Mouse (Mus musculus): ENCODE results near the gene Rps10. TPM values are rescaled to one million over a fixed set of nuclear protein-coding genes. Genes with fewer than 3 reads are reported as not detected.

The Rps10 gene
- polyA plus RNA-seq, 1 experiment from 2014 or later, result 514 TPM

DNA sequence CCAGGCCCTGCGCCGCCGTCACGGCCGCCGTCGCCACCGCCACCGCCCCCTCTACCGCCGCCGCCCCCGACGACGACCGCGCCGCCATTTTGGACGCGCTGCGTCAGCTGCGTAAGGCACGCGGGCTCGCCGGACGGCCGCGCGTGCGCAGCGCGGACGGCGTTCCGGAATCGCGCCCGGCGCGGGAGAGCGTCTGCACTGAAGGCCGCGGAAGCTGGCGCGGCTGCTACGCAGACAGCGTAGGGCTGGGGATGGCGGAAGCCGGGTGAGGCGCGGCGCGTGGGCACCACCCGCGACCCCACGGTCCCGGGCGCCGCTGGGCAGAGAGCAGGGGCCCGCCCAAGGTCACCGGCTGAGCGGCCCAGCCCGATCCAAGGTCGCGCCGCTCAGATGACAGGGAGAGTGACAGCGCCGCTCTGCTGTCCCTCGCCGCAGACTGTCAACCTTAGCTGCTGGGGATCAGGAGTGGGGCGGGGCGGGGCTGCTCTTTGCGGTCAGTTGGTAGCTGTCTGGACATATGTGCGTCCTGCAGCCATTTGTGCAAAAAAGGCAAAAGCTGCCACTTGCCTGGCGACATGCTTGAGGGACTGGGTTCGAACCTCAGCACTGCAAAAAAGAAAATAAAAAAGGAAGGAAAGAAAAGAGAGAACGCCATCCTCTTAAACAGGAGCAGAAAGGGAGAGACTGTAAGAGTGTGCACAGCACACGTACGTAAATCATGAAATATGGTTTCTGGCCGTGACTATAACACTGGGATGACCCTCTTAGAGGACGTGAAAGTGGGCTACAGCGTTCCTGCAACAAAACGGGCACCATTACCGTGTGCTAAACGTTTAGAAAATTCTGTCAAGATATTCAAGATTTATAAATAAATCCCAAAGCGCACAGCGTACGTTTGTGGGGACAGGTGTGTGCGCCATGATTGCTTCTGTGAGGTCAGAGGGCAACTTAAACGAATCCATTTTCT, 12.8 kb downstream of the Rps10 start, which contains the start of gene Nudt3:
TSS of gene Nudt3 (minus strand) at position 136 of the 967 bp plus-strand sequence.
- peak within 1 kb of the TSS; percentile 76 for H3K4me3 ChIP-seq (ENCODE audit: low read length)
- no peaks in the 10 kb centered on the region for H3K27me3 ChIP-seq (ENCODE audit: control insufficient read depth, insufficient read depth, low read length)
- ATAC-seq (replicated peaks; ENCODE audit: extremely low read depth, insufficient read depth, low FRiP score), result peak; percentile 92
- peak within 1 kb of the TSS; percentile 87 for H3K4me2 ChIP-seq (ENCODE audit: low read depth, low read length)
- H3K27ac ChIP-seq (ENCODE audit: low read length), result peak within 1 kb of the TSS; percentile 94
- 8% methylated on average over 76 of the region's 91 CpGs for WGBS
- peak within 1 kb of the TSS; percentile 93 for H3K9ac ChIP-seq (ENCODE audit: low read length)
- H3K9me3 ChIP-seq (replicated peaks; ENCODE audit: control insufficient read depth, low read length), result no peaks in the 10 kb centered on the region
- no peaks in the 10 kb centered on the region for H3K36me3 ChIP-seq (ENCODE audit: control insufficient read depth, insufficient read depth)
- peaks cover 29% of the 10 kb centered on the region for H3K4me1 ChIP-seq (ENCODE audit: control insufficient read depth, insufficient read depth, low read length)

DNA sequence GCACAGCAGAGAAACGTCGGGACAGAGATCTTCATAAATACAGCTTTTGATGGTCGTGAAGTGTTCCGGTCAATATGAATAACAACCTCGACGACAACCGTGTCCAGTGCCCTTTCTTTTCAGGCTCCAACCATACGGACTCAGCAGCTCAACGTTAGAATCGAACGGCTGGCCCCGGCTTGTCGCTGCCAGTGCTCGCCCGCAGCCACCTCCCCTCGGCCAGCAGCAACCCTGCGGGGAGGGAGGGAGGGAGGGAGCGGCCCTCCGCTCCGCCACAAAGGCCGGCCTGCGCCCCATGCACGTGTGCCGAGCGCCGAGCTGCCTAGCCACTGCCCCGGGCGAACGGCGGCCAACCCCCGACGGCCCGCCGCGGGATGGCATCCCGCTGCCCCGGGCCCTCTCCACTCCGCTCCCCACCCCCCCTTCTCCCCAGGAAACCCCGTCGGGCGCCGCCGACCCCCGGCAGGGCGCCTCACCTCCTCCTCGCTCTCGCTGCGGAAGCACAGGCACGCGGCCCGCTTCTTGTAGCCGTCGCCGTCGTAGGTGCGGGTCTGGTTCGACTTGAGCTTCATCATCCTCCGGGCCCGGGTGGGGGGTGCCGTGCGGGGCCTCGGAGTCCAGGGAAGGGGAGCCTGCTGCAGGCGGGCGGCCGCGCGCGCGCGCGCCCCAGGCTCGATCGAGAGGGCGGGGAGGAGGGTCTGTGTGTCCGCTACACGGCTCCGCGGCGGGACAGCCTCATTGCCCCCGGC, 13.7 kb downstream of the Rps10 start:
- peaks cover 32% of the 10 kb centered on the region for H3K4me1 ChIP-seq (ENCODE audit: control insufficient read depth, insufficient read depth, low read length)
- peak overlapping the region; percentile 76 for H3K4me3 ChIP-seq (ENCODE audit: low read length)
- H3K27me3 ChIP-seq (ENCODE audit: control insufficient read depth, insufficient read depth, low read length), result no peaks in the 10 kb centered on the region
- H3K27ac ChIP-seq (ENCODE audit: low read length), result peak overlapping the region; percentile 94
- peak overlapping the region; percentile 93 for H3K9ac ChIP-seq (ENCODE audit: low read length)
- H3K4me2 ChIP-seq (ENCODE audit: low read depth, low read length), result peak overlapping the region; percentile 87
- no peaks in the 10 kb centered on the region; the same call in 1 of the 2 replicates for H3K36me3 ChIP-seq (ENCODE audit: control insufficient read depth, insufficient read depth)
- H3K9me3 ChIP-seq (replicated peaks; ENCODE audit: control insufficient read depth, low read length), result no peaks in the 10 kb centered on the region
- WGBS, result 0% methylated on average over 68 of the region's 80 CpGs
- ATAC-seq (replicated peaks; ENCODE audit: extremely low read depth, insufficient read depth, low FRiP score), result peak; percentile 60

- Histone ChIP-seq H3K4me1 (ENCODE audit: control insufficient read depth, insufficient read depth, low read length) (peaks cover 31% of the 10 kb centered on the region), H3K9me3 (replicated peaks; ENCODE audit: control insufficient read depth, low read length) (0 out of 2 replicates have a peak, but pooled peaks cover 4% of the 10 kb centered on the region), H3K36me3 (ENCODE audit: control insufficient read depth, insufficient read depth) (peaks cover 8% of the 10 kb centered on the region; the same call in 1 of the 2 replicates), H3K27ac (ENCODE audit: low read length) (peak overlapping the region; percentile 94), H3K4me2 (ENCODE audit: low read depth, low read length) (peak overlapping the region; percentile 87), H3K27me3 (ENCODE audit: control insufficient read depth, insufficient read depth, low read length) (no peaks in the 10 kb centered on the region), H3K9ac (ENCODE audit: low read length) (peak overlapping the region; percentile 93), H3K4me3 (ENCODE audit: low read length) (peak overlapping the region; percentile 76)
- no peak for ATAC-seq (replicated peaks; ENCODE audit: extremely low read depth, insufficient read depth, low FRiP score)
- 3% methylated on average over 23 of the region's 23 CpGs for WGBS
Measured at GRCm38 (mm10) chr17:27621705-27622531, 14.6 kb downstream of the Rps10 start.

GRCm38 (mm10) chr17:27621161-27621560, 15.3 kb downstream of the Rps10 start:
- Histone ChIP-seq H3K4me1 (ENCODE audit: control insufficient read depth, insufficient read depth, low read length) (peaks cover 25% of the 10 kb centered on the region), H3K9me3 (replicated peaks; ENCODE audit: control insufficient read depth, low read length) (0 out of 2 replicates have a peak, but pooled peaks cover 4% of the 10 kb centered on the region), H3K4me3 (ENCODE audit: low read length) (peak overlapping the region; percentile 76), H3K27me3 (ENCODE audit: control insufficient read depth, insufficient read depth, low read length) (no peaks in the 10 kb centered on the region), H3K36me3 (ENCODE audit: control insufficient read depth, insufficient read depth) (peaks cover 8% of the 10 kb centered on the region; the same call in 1 of the 2 replicates), H3K27ac (ENCODE audit: low read length) (peak overlapping the region; percentile 94), H3K9ac (ENCODE audit: low read length) (peak overlapping the region; percentile 93), H3K4me2 (ENCODE audit: low read depth, low read length) (peak overlapping the region; percentile 87)
- ATAC-seq (replicated peaks; ENCODE audit: extremely low read depth, insufficient read depth, low FRiP score), result no peak
- WGBS, result 34% methylated on average over 8 of the region's 8 CpGs

DNA sequence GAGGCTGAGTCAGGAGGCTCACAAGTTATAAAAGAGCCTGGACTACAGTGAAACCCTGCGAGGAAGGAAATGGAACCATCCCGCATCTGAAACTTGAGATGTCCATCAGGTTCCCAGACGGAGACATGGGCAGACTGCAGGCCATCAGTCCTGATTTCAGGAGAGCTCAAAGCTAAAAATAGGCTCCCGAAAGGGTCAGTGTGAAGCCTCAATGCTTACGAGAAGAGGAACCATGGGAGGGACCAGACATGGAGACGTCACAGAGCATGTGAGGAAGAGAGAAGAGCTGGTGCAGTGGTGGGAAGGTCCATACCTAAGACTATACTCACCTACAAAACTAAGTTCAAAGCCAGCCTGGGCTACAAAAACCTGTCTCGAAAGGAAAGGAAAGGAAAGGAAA, 21.1 kb downstream of the Rps10 start:
- Histone ChIP-seq H3K27ac (ENCODE audit: low read length) (peak overlapping the region; percentile 38; the same call in 1 of the 2 replicates), H3K9me3 (replicated peaks; ENCODE audit: control insufficient read depth, low read length) (0 out of 2 replicates have a peak, but pooled peaks cover 4% of the 10 kb centered on the region), H3K36me3 (ENCODE audit: control insufficient read depth, insufficient read depth) (peaks cover 8% of the 10 kb centered on the region; the same call in 1 of the 2 replicates), H3K4me3 (ENCODE audit: low read length) (no peak overlapping the region), H3K27me3 (ENCODE audit: control insufficient read depth, insufficient read depth, low read length) (no peaks in the 10 kb centered on the region), H3K4me2 (ENCODE audit: low read depth, low read length) (peak overlapping the region; percentile 7; the same call in 1 of the 2 replicates), H3K4me1 (ENCODE audit: control insufficient read depth, insufficient read depth, low read length) (peaks cover 57% of the 10 kb centered on the region), H3K9ac (ENCODE audit: low read length) (no peak overlapping the region)
- WGBS, result 34% methylated on average over 7 of the region's 7 CpGs
- ATAC-seq (replicated peaks; ENCODE audit: extremely low read depth, insufficient read depth, low FRiP score), result no peak

- 73% methylated on average over 4 of the region's 4 CpGs for WGBS
- Histone ChIP-seq H3K4me1 (ENCODE audit: control insufficient read depth, insufficient read depth, low read length) (peaks cover 52% of the 10 kb centered on the region), H3K4me2 (ENCODE audit: low read depth, low read length) (no peak overlapping the region)
Measured at GRCm38 (mm10) chr17:27613016-27613415, 23.5 kb downstream of the Rps10 start.

GRCm38 (mm10) chr17:27611994-27612393, 24.5 kb downstream of the Rps10 start:
- Histone ChIP-seq H3K36me3 (ENCODE audit: control insufficient read depth, insufficient read depth) (0 out of 2 replicates have a peak, but pooled peaks cover under 1% of the 10 kb centered on the region), H3K4me1 (ENCODE audit: control insufficient read depth, insufficient read depth, low read length) (peaks cover 52% of the 10 kb centered on the region)

More at GRCm38 (mm10) chr17:27613016-27613415, 23.5 kb downstream of the Rps10 start:
- H3K27me3 ChIP-seq (ENCODE audit: control insufficient read depth, insufficient read depth, low read length), result no peaks in the 10 kb centered on the region
- H3K4me3 ChIP-seq (ENCODE audit: low read length), result no peak overlapping the region
- H3K9me3 ChIP-seq (replicated peaks; ENCODE audit: control insufficient read depth, low read length), result 0 out of 2 replicates have a peak, but pooled peaks cover 4% of the 10 kb centered on the region
- ATAC-seq (replicated peaks; ENCODE audit: extremely low read depth, insufficient read depth, low FRiP score), result no peak
- no peak overlapping the region; the same call in 1 of the 2 replicates for H3K9ac ChIP-seq (ENCODE audit: low read length)
- H3K27ac ChIP-seq (ENCODE audit: low read length), result no peak overlapping the region
- H3K36me3 ChIP-seq (ENCODE audit: control insufficient read depth, insufficient read depth), result peaks cover 8% of the 10 kb centered on the region; the same call in 1 of the 2 replicates

GRCm38 (mm10) chr17:27611519-27611884, 25.0 kb downstream of the Rps10 start:
- no peaks in the 10 kb centered on the region for H3K9me3 ChIP-seq (replicated peaks; ENCODE audit: control insufficient read depth, low read length)
- H3K4me3 ChIP-seq (ENCODE audit: low read length), result no peak overlapping the region
- ATAC-seq (replicated peaks; ENCODE audit: extremely low read depth, insufficient read depth, low FRiP score), result no peak
- no peaks in the 10 kb centered on the region for H3K27me3 ChIP-seq (ENCODE audit: control insufficient read depth, insufficient read depth, low read length)
- H3K9ac ChIP-seq (ENCODE audit: low read length), result peak overlapping the region; percentile 49
- WGBS, result 46% methylated on average over 3 of the region's 3 CpGs
- H3K36me3 ChIP-seq (ENCODE audit: control insufficient read depth, insufficient read depth), result no peaks in the 10 kb centered on the region
- H3K4me1 ChIP-seq (ENCODE audit: control insufficient read depth, insufficient read depth, low read length), result peaks cover 55% of the 10 kb centered on the region
- H3K4me2 ChIP-seq (ENCODE audit: low read depth, low read length), result peak overlapping the region; percentile 12; the same call in 1 of the 2 replicates
- peak overlapping the region; percentile 57 for H3K27ac ChIP-seq (ENCODE audit: low read length)

More at GRCm38 (mm10) chr17:27611994-27612393, 24.5 kb downstream of the Rps10 start:
- WGBS, result 63% methylated on average over 5 of the region's 5 CpGs
- Histone ChIP-seq H3K27ac (ENCODE audit: low read length) (peak overlapping the region; percentile 57), H3K4me2 (ENCODE audit: low read depth, low read length) (no peak overlapping the region), H3K9ac (ENCODE audit: low read length) (peak overlapping the region; percentile 27; the same call in 1 of the 2 replicates), H3K9me3 (replicated peaks; ENCODE audit: control insufficient read depth, low read length) (no peaks in the 10 kb centered on the region), H3K4me3 (ENCODE audit: low read length) (no peak overlapping the region), H3K27me3 (ENCODE audit: control insufficient read depth, insufficient read depth, low read length) (no peaks in the 10 kb centered on the region)
- no peak for ATAC-seq (replicated peaks; ENCODE audit: extremely low read depth, insufficient read depth, low FRiP score)

All from heart, embryonic 16.5 days (tissue).